Mouse (Mus musculus): Measurements from ENCODE around the gene Topaz1. TPM values are rescaled to one million over a fixed set of nuclear protein-coding genes. Genes with fewer than 3 reads are reported as not detected.
"Not testable (repeated sequence)": the region's sequence is repeated elsewhere in the genome, so short reads cannot be mapped to it uniquely, and the experiment has no call there.

Topaz1 gene
- total and polyA plus RNA-seq, 3 experiments, result not detected

- Histone ChIP-seq H3K79me2 (replicated peaks; ENCODE audit: control insufficient read depth, extremely low read depth, insufficient read depth, poor library complexity, severe bottlenecking) (no peaks in the 10 kb centered on the region), H3K27ac (ENCODE audit: insufficient read depth, low read depth) (no peak overlapping the region), H3K36me3 (replicated peaks in 1 of 2; ENCODE audit: control insufficient read depth in 1 of 2, insufficient read depth in 1 of 2, low read length in 1 of 2) (peaks cover 3 to 22% of the 10 kb centered on the region in 2 experiments), H3K4me1 (ENCODE audit: control insufficient read depth in 1 of 2, insufficient read depth in 2 of 2) (no peaks in the 10 kb centered on the region), H3K9ac (ENCODE audit: insufficient read depth, low read depth) (no peak overlapping the region), H3K4me3 (replicated peaks in 1 of 3; ENCODE audit: low read depth in 2 of 3, low read length in 2 of 3, poor library complexity in 1 of 3) (no peak overlapping the region), H3K4me2 (ENCODE audit: insufficient read depth, low read depth, poor library complexity, severe bottlenecking) (no peak overlapping the region), H3K27me3 (replicated peaks) (no peaks in the 10 kb centered on the region), H3K9me3 (replicated peaks; ENCODE audit: low read length) (no peaks in the 10 kb centered on the region)
- dilution Hi-C loops (cut with MboI; ENCODE audit: extremely low pct_ligation_motif_present, extremely low pct_unique_long_range_greater_than_20kb, low sequenced_read_pairs), result no loop called here
- DNase-seq (ENCODE audit: extremely low read depth), result no peak
- in situ Hi-C loops (cut with MboI; ENCODE audit: low pct_ligation_motif_present, low pct_unique_long_range_greater_than_20kb, low sequenced_read_pairs), result no loop called here
- no peak for TF ChIP-seq E2F4 (IDR thresholded peaks at IDR 0.05; ENCODE audit: insufficient replicate concordance, low read depth, low read length)
- TF ChIP-seq RAD21 (IDR thresholded peaks at IDR 0.05; ENCODE audit: low read depth, low read length), result no peak
- no peak for TF ChIP-seq USF1 (IDR thresholded peaks at IDR 0.05; ENCODE audit: low read depth, low read length)
- TF ChIP-seq IRF4 (IDR thresholded peaks at IDR 0.05; ENCODE audit: low read depth, low read length), result no peak
- no peak for TF ChIP-seq SIN3A (IDR thresholded peaks at IDR 0.05; ENCODE audit: low read length)
- no peak for TF ChIP-seq ZC3H11A (IDR thresholded peaks at IDR 0.05; ENCODE audit: low read depth, low read length)
- TF ChIP-seq ZNF384 (IDR thresholded peaks at IDR 0.05; ENCODE audit: low read depth, low read length), result no peak
Observed at GRCm38 (mm10) chr9:122846156-122846555, 99.0 kb downstream of the Topaz1 start.

GRCm38 (mm10) chr9:122847811-122848311 lies 100.7 kb downstream of the Topaz1 start:
- in situ Hi-C loops (cut with MboI; ENCODE audit: low pct_ligation_motif_present, low pct_unique_long_range_greater_than_20kb, low sequenced_read_pairs), result not testable (repeated sequence)

More at GRCm38 (mm10) chr9:122847811-122848311, 100.7 kb downstream of the Topaz1 start:
- DNase-seq (ENCODE audit: extremely low read depth); H3K4me3 ChIP-seq (replicated peaks in 1 of 3; ENCODE audit: low read depth in 2 of 3, low read length in 2 of 3, poor library complexity in 1 of 3); H3K79me2 ChIP-seq (replicated peaks; ENCODE audit: control insufficient read depth, extremely low read depth, insufficient read depth, poor library complexity, severe bottlenecking); H3K9me3 ChIP-seq (replicated peaks; ENCODE audit: low read length); H3K27ac ChIP-seq (ENCODE audit: insufficient read depth, low read depth); H3K4me2 ChIP-seq (ENCODE audit: insufficient read depth, low read depth, poor library complexity, severe bottlenecking); H3K9ac ChIP-seq (ENCODE audit: insufficient read depth, low read depth); H3K27me3 ChIP-seq (replicated peaks); dilution Hi-C loops (cut with MboI; ENCODE audit: extremely low pct_ligation_motif_present, extremely low pct_unique_long_range_greater_than_20kb, low sequenced_read_pairs); H3K4me1 ChIP-seq (ENCODE audit: control insufficient read depth in 1 of 2, insufficient read depth in 2 of 2): not testable (repeated sequence)
- H3K36me3 ChIP-seq (replicated peaks in 1 of 2; ENCODE audit: control insufficient read depth in 1 of 2, insufficient read depth in 1 of 2, low read length in 1 of 2), result peaks cover 13 to 39% of the 10 kb centered on the region in 2 experiments

Other genes with a start within 250 kb of the Topaz1 start
- gene Tcaim, start 58.2 kb downstream of the Topaz1 start, total RNA-seq (2012; rRNA removed), result 4.5 and 5.3 TPM in 2 replicates
- 10.1 and 12.3 TPM in 2 replicates for gene Tcaim, start 58.2 kb downstream of the Topaz1 start, total RNA-seq (2014; rRNA removed)
- 4.4 and 5.2 TPM in 2 replicates for gene Tcaim, start 58.2 kb downstream of the Topaz1 start, polyA plus RNA-seq (2012; ENCODE audit: insufficient read length, low read depth)
- gene Gm35549, start 96.7 kb downstream of the Topaz1 start, total RNA-seq (2012; rRNA removed), result 0.13 TPM in 1 of 2 replicates, not detected in the other
- gene Gm35549, start 96.7 kb downstream of the Topaz1 start, total RNA-seq (2014; rRNA removed), result not detected in 2 replicates
- gene Gm35549, start 96.7 kb downstream of the Topaz1 start, polyA plus RNA-seq (2012; ENCODE audit: insufficient read length, low read depth), result 0.41 TPM in 1 of 2 replicates, not detected in the other
- 53.8 and 56.3 TPM in 2 replicates for gene Zfp445, start 118.7 kb downstream of the Topaz1 start, total RNA-seq (2012; rRNA removed)
- gene Zfp445, start 118.7 kb downstream of the Topaz1 start, total RNA-seq (2014; rRNA removed), result 43.7 and 49.6 TPM in 2 replicates
- 46.0 and 55.5 TPM in 2 replicates for gene Zfp445, start 118.7 kb downstream of the Topaz1 start, polyA plus RNA-seq (2012; ENCODE audit: insufficient read length, low read depth)
- gene Zkscan7, start 138.3 kb downstream of the Topaz1 start, total RNA-seq (2012; rRNA removed), result 4.2 and 6.4 TPM in 2 replicates
- 6.6 and 7.5 TPM in 2 replicates for gene Zkscan7, start 138.3 kb downstream of the Topaz1 start, total RNA-seq (2014; rRNA removed)
- gene Zkscan7, start 138.3 kb downstream of the Topaz1 start, polyA plus RNA-seq (2012; ENCODE audit: insufficient read length, low read depth), result 2.1 and 3.5 TPM in 2 replicates
- not detected in 2 replicates for gene Zfp105, start 175.7 kb downstream of the Topaz1 start, total RNA-seq (2012; rRNA removed)
- not detected in 2 replicates for gene Zfp105, start 175.7 kb downstream of the Topaz1 start, total RNA-seq (2014; rRNA removed)
- gene Zfp105, start 175.7 kb downstream of the Topaz1 start, polyA plus RNA-seq (2012; ENCODE audit: insufficient read length, low read depth), result not detected in 2 replicates
- gene 1110059G10Rik, start 203.7 kb downstream of the Topaz1 start, total RNA-seq (2012; rRNA removed), result 5.6 TPM in 2 replicates
- gene 1110059G10Rik, start 203.7 kb downstream of the Topaz1 start, total RNA-seq (2014; rRNA removed), result 25.7 and 32.3 TPM in 2 replicates
- 24.5 and 25.2 TPM in 2 replicates for gene 1110059G10Rik, start 203.7 kb downstream of the Topaz1 start, polyA plus RNA-seq (2012; ENCODE audit: insufficient read length, low read depth)
- gene Kif15, start 203.7 kb downstream of the Topaz1 start, total RNA-seq (2012; rRNA removed), result 51.5 and 51.7 TPM in 2 replicates
- 85.4 and 101 TPM in 2 replicates for gene Kif15, start 203.7 kb downstream of the Topaz1 start, total RNA-seq (2014; rRNA removed)
- 63.5 and 66.6 TPM in 2 replicates for gene Kif15, start 203.7 kb downstream of the Topaz1 start, polyA plus RNA-seq (2012; ENCODE audit: insufficient read length, low read depth)

Data from CH12.LX (cell line).